Mouse (Mus musculus) ES-E14 (cell line): ENCODE results near the gene Dmrt3.

Experiments
- CHD2 ChIP-seq: IDR thresholded peaks from 2 replicates; pipeline ENCODE4 v1.6.1; 2014; ENCODE audit warnings: mild to moderate bottlenecking, low read depth, low read length, inconsistent platforms
- HCFC1 ChIP-seq: IDR thresholded peaks from 2 replicates; pipeline ENCODE4 v1.6.1; 2012; ENCODE audit warnings: low read length, inconsistent platforms, borderline replicate concordance; ENCODE audit not compliant: insufficient read depth
- MAFK ChIP-seq: IDR thresholded peaks from 2 replicates; pipeline ENCODE4 v1.6.1; 2014; ENCODE audit warnings: mild to moderate bottlenecking, low read depth, low read length, inconsistent platforms; ENCODE audit not compliant: insufficient read depth
- ZC3H11A ChIP-seq: IDR thresholded peaks from 2 replicates; pipeline ENCODE4 v1.6.1; 2012; ENCODE audit warnings: low read depth, mild to moderate bottlenecking, inconsistent platforms, low read length, borderline replicate concordance
- ZNF384 ChIP-seq: IDR thresholded peaks from 2 replicates; pipeline ENCODE4 v1.6.1; 2012; ENCODE audit warnings: low read depth, low read length, inconsistent platforms

DNA sequence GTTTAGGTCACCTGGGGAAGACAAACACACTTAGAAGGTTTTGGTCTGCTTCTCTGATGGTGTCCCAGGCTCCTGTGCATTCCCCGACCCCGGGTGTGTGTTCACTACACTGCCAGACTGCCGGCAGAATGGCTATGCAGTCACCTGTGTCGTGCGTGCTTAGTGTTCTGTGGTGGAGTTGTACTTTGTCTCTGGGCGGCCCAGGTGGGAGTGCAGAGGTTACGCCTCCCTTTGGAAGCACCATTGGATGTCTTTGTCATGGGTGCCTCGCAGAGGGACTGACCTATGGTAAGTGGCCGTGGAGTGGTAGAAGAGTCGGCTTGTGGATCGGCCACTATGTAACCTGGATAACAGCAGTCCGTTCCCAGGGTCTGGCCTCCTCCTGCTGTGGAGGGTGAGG lies 45.7 kb upstream of the Dmrt3 start:
- TF ChIP-seq MAFK (no peak), ZC3H11A (no peak), HCFC1 (no peak), ZNF384 (no peak), CHD2 (no peak)
